Mouse (Mus musculus): ENCODE data around the gene Eif4g3. TPM values are rescaled to one million over a fixed set of nuclear protein-coding genes. Genes with fewer than 3 reads are reported as not detected.

The Eif4g3 gene
- polyA plus RNA-seq (2014; fragmentation: Nextera tagmentation; extraction: Ambion mirVana): 33.9 and 35.4 TPM in 2 replicates

GRCm38 (mm10) chr4:137992890-137993289 is at the start of gene Eif4g3:
TSS of gene Eif4g3 (plus strand) at chr4:137993022.
- H3K4me2 ChIP-seq (ENCODE audit: low read depth, low read length): peak within 1 kb of the TSS; percentile 75
- no peak for ATAC-seq (ENCODE audit: low read depth)
- 2% methylated on average over 35 of the region's 39 CpGs for WGBS
- no peak for DNase-seq (ENCODE audit: low spot score)
- H3K4me1 ChIP-seq (ENCODE audit: control insufficient read depth, insufficient read depth, low read length): peaks cover 17% of the 10 kb centered on the region
- H3K27ac ChIP-seq (replicated peaks; ENCODE audit: low read depth, low read length): peak within 1 kb of the TSS; percentile 91
- peaks cover 18% of the 10 kb centered on the region for H3K36me3 ChIP-seq (ENCODE audit: control insufficient read depth, insufficient read depth, low read length)
- 0 out of 2 replicates have a peak, but pooled peaks cover 4% of the 10 kb centered on the region for H3K27me3 ChIP-seq (replicated peaks; ENCODE audit: control insufficient read depth, insufficient read depth, low read length)
- H3K9ac ChIP-seq (ENCODE audit: low read depth, low read length): peak within 1 kb of the TSS; percentile 98
- H3K9me3 ChIP-seq (ENCODE audit: control insufficient read depth, low read length): no peaks in the 10 kb centered on the region
- peak within 1 kb of the TSS; percentile 99 for H3K4me3 ChIP-seq (ENCODE audit: low read depth, low read length)

DNA sequence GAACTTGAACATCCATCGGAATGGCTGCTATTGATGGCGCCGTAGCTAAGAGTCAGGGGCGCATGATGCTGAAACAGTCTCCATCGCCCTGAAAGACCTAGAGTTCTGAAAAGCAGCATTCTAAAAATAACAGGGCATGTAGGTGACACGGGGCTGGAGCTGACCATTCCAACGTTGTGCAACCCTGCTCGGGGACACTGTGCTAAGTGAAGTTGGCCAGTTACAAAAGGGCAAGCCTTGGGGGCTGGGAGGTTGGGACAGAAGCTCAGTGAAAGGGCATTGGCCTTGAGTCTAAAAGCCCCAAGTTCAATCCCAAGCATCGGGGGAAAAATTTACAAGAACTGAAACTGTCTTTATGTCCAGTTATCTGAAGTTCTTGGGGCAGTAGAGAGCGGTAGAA is 49.3 kb upstream of the Eif4g3 start:
- ATAC-seq (ENCODE audit: low read depth): no peak
- Histone ChIP-seq H3K4me3 (ENCODE audit: low read depth, low read length) (no peak overlapping the region), H3K27me3 (replicated peaks; ENCODE audit: control insufficient read depth, insufficient read depth, low read length) (no peaks in the 10 kb centered on the region), H3K9me3 (ENCODE audit: control insufficient read depth, low read length) (no peaks in the 10 kb centered on the region), H3K4me2 (ENCODE audit: low read depth, low read length) (no peak overlapping the region), H3K27ac (replicated peaks; ENCODE audit: low read depth, low read length) (no peak overlapping the region), H3K4me1 (ENCODE audit: control insufficient read depth, insufficient read depth, low read length) (no peaks in the 10 kb centered on the region), H3K36me3 (ENCODE audit: control insufficient read depth, insufficient read depth, low read length) (peaks cover 91% of the 10 kb centered on the region), H3K9ac (ENCODE audit: low read depth, low read length) (no peak overlapping the region)
- WGBS: 86% methylated on average over 10 of the region's 10 CpGs
- no peak for DNase-seq (ENCODE audit: low spot score)

DNA sequence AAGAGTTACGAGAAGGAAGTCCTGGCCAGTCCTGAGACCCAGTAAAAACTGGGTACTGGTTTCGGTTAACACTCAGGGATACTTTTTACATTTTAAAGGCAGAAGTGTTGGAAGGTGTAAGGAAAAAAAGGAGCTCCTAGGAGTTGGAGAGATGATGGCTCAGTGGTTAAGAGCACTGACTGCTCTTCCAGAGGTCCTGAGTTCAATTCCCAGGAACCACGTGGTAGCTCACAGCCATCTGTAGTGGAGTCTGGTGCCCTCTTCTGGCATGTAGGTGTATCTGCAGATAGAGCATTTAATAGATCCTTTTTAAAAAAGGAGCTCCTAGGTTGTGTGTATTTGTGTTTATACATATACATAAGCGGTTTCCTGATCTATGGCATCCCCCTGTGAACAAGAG is 47.4 kb upstream of the Eif4g3 start:
- ATAC-seq (ENCODE audit: low read depth) (no peak), DNase-seq (ENCODE audit: low spot score) (no peak)
- Histone ChIP-seq H3K27me3 (replicated peaks; ENCODE audit: control insufficient read depth, insufficient read depth, low read length) (no peaks in the 10 kb centered on the region), H3K9me3 (ENCODE audit: control insufficient read depth, low read length) (no peaks in the 10 kb centered on the region), H3K4me1 (ENCODE audit: control insufficient read depth, insufficient read depth, low read length) (no peaks in the 10 kb centered on the region), H3K27ac (replicated peaks; ENCODE audit: low read depth, low read length) (no peak overlapping the region), H3K9ac (ENCODE audit: low read depth, low read length) (no peak overlapping the region), H3K4me2 (ENCODE audit: low read depth, low read length) (no peak overlapping the region), H3K4me3 (ENCODE audit: low read depth, low read length) (no peak overlapping the region), H3K36me3 (ENCODE audit: control insufficient read depth, insufficient read depth, low read length) (peaks cover 92% of the 10 kb centered on the region)
- WGBS: 80% methylated on average over 4 of the region's 4 CpGs

- no peaks in the 10 kb centered on the region for H3K4me1 ChIP-seq (ENCODE audit: control insufficient read depth, insufficient read depth, low read length)
- H3K9me3 ChIP-seq (ENCODE audit: control insufficient read depth, low read length): no peaks in the 10 kb centered on the region
- peaks cover 92% of the 10 kb centered on the region for H3K36me3 ChIP-seq (ENCODE audit: control insufficient read depth, insufficient read depth, low read length)
- 76% methylated on average over 9 of the region's 11 CpGs for WGBS
- no peak overlapping the region for H3K27ac ChIP-seq (replicated peaks; ENCODE audit: low read depth, low read length)
- no peak for DNase-seq (ENCODE audit: low spot score)
- H3K27me3 ChIP-seq (replicated peaks; ENCODE audit: control insufficient read depth, insufficient read depth, low read length): no peaks in the 10 kb centered on the region
- no peak overlapping the region for H3K9ac ChIP-seq (ENCODE audit: low read depth, low read length)
- H3K4me3 ChIP-seq (ENCODE audit: low read depth, low read length): no peak overlapping the region
- no peak for ATAC-seq (ENCODE audit: low read depth)
- no peak overlapping the region for H3K4me2 ChIP-seq (ENCODE audit: low read depth, low read length)
Observed at GRCm38 (mm10) chr4:137946419-137946818, 46.4 kb upstream of the Eif4g3 start.

DNA sequence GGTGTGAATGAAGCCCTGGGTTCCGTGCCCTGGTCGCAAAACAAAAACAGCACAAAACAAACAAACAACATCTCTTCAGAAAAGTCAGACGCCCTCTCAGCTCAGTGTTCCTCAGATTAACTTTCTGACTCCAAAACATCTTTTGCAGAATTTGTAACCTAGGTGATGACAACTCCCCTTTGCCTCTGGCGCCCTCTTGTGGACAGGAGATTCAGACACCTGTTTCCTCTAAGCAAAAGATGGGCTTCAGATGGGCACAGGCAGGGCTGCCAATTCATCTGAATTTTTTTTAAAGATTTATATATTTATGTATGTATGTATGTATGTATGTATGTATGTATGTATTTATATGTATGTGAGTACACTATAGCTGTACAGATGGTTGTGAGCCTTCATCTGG is 40.0 kb upstream of the Eif4g3 start:
- H3K36me3 ChIP-seq (ENCODE audit: control insufficient read depth, insufficient read depth, low read length): peaks cover 86% of the 10 kb centered on the region

GRCm38 (mm10) chr4:137954184-137954583 is 38.6 kb upstream of the Eif4g3 start:
- H3K36me3 ChIP-seq (ENCODE audit: control insufficient read depth, insufficient read depth, low read length): peaks cover 86% of the 10 kb centered on the region
- H3K9ac ChIP-seq (ENCODE audit: low read depth, low read length): no peak overlapping the region
- no peak overlapping the region for H3K4me2 ChIP-seq (ENCODE audit: low read depth, low read length)
- ATAC-seq (ENCODE audit: low read depth): no peak
- H3K27me3 ChIP-seq (replicated peaks; ENCODE audit: control insufficient read depth, insufficient read depth, low read length): no peaks in the 10 kb centered on the region
- H3K4me1 ChIP-seq (ENCODE audit: control insufficient read depth, insufficient read depth, low read length): no peaks in the 10 kb centered on the region
- no peak for DNase-seq (ENCODE audit: low spot score)
- no peak overlapping the region for H3K27ac ChIP-seq (replicated peaks; ENCODE audit: low read depth, low read length)
- H3K4me3 ChIP-seq (ENCODE audit: low read depth, low read length): no peak overlapping the region
- peaks cover under 1% of the 10 kb centered on the region; the same call in 1 of the 2 replicates for H3K9me3 ChIP-seq (ENCODE audit: control insufficient read depth, low read length)
- 90% methylated on average over 2 of the region's 2 CpGs for WGBS

More for the DNA sequence above, 40.0 kb upstream of the Eif4g3 start:
- H3K27me3 ChIP-seq (replicated peaks; ENCODE audit: control insufficient read depth, insufficient read depth, low read length): no peaks in the 10 kb centered on the region
- H3K4me3 ChIP-seq (ENCODE audit: low read depth, low read length): no peak overlapping the region
- no peak overlapping the region for H3K27ac ChIP-seq (replicated peaks; ENCODE audit: low read depth, low read length)
- DNase-seq (ENCODE audit: low spot score) (peak; percentile 81), ATAC-seq (ENCODE audit: low read depth) (no peak)
- WGBS: 27% methylated on average over 4 of the region's 4 CpGs
- no peak overlapping the region for H3K9ac ChIP-seq (ENCODE audit: low read depth, low read length)
- H3K4me1 ChIP-seq (ENCODE audit: control insufficient read depth, insufficient read depth, low read length): no peaks in the 10 kb centered on the region
- H3K4me2 ChIP-seq (ENCODE audit: low read depth, low read length): no peak overlapping the region
- no peaks in the 10 kb centered on the region for H3K9me3 ChIP-seq (ENCODE audit: control insufficient read depth, low read length)

DNA sequence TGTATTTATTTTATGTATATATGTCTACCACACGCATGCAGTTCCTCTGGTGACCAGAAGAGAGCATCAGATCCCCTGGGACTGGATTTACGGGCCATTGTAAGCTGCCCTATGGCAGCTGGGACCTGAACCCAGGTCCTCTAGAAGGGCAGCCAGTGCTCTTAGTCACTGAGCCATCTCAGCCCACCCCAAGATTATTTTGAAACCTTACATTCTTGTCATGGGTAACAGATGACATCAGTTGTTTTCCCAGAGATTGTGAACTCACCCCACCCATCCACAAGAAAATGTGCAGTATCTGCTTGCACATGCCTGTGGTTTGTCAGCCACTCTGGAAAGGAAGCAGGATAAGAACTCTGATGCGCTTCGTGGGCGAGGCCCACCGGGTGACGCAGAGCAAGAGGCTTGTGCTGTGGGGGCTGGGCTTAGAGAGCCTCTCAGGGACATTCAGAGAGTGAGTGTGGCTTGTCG is 37.9 kb upstream of the Eif4g3 start:
- peak; percentile 65 for ATAC-seq (ENCODE audit: low read depth)
- H3K27ac ChIP-seq (replicated peaks; ENCODE audit: low read depth, low read length): no peak overlapping the region
- 63% methylated on average over 8 of the region's 8 CpGs for WGBS

GRCm38 (mm10) chr4:137956260-137956659 is 36.6 kb upstream of the Eif4g3 start:
- H3K9ac ChIP-seq (ENCODE audit: low read depth, low read length): no peak overlapping the region
- ATAC-seq (ENCODE audit: low read depth) (no peak), DNase-seq (ENCODE audit: low spot score) (no peak)
- H3K4me3 ChIP-seq (ENCODE audit: low read depth, low read length): no peak overlapping the region
- no peak overlapping the region for H3K4me2 ChIP-seq (ENCODE audit: low read depth, low read length)
- WGBS: 91% methylated on average over 15 of the region's 15 CpGs
- H3K9me3 ChIP-seq (ENCODE audit: control insufficient read depth, low read length): peaks cover 6% of the 10 kb centered on the region; the same call in 1 of the 2 replicates
- no peaks in the 10 kb centered on the region for H3K27me3 ChIP-seq (replicated peaks; ENCODE audit: control insufficient read depth, insufficient read depth, low read length)
- H3K27ac ChIP-seq (replicated peaks; ENCODE audit: low read depth, low read length): no peak overlapping the region
- H3K36me3 ChIP-seq (ENCODE audit: control insufficient read depth, insufficient read depth, low read length): peaks cover 79% of the 10 kb centered on the region
- no peaks in the 10 kb centered on the region for H3K4me1 ChIP-seq (ENCODE audit: control insufficient read depth, insufficient read depth, low read length)

More for the DNA sequence above, 37.9 kb upstream of the Eif4g3 start:
- DNase-seq (ENCODE audit: low spot score): peak; percentile 88
- Histone ChIP-seq H3K9ac (ENCODE audit: low read depth, low read length) (no peak overlapping the region), H3K4me1 (ENCODE audit: control insufficient read depth, insufficient read depth, low read length) (no peaks in the 10 kb centered on the region), H3K9me3 (ENCODE audit: control insufficient read depth, low read length) (peaks cover 6% of the 10 kb centered on the region; the same call in 1 of the 2 replicates), H3K4me3 (ENCODE audit: low read depth, low read length) (no peak overlapping the region), H3K27me3 (replicated peaks; ENCODE audit: control insufficient read depth, insufficient read depth, low read length) (no peaks in the 10 kb centered on the region), H3K4me2 (ENCODE audit: low read depth, low read length) (no peak overlapping the region), H3K36me3 (ENCODE audit: control insufficient read depth, insufficient read depth, low read length) (peaks cover 86% of the 10 kb centered on the region)
